Mouse (Mus musculus) kidney, embryonic 16.5 days (tissue): ENCODE measurements around the gene Ccdc163. TPM values are rescaled to one million over a fixed set of nuclear protein-coding genes. Genes with fewer than 3 reads are reported as not detected.

Experiments
- polyA plus RNA-seq: library from polyadenylated mRNA; unstranded; fragments of >200 nt; fragmentation: Nextera tagmentation; extraction: Ambion mirVana; gene quantifications from 2 replicates; pipeline ENCODE4 v1.2.1, GENCODE M21; 2015

Gene Ccdc163
- polyA plus RNA-seq, 1 experiment from 2014 or later = 28.8 TPM

Other genes with a start within 250 kb of the Ccdc163 start
- 10.7 and 11.7 TPM in 2 replicates for gene Mast2, start 244.3 kb upstream of the Ccdc163 start, polyA plus RNA-seq
- 17.4 and 19.3 TPM in 2 replicates for gene Ipp, start 201.0 kb upstream of the Ccdc163 start, polyA plus RNA-seq
- gene Tmem69, start 152.6 kb upstream of the Ccdc163 start, polyA plus RNA-seq = 23.0 and 25.4 TPM in 2 replicates
- 37.3 and 42.4 TPM in 2 replicates for gene Gpbp1l1, start 150.9 kb upstream of the Ccdc163 start, polyA plus RNA-seq
- 5.2 and 5.8 TPM in 2 replicates for gene Ccdc17, start 111.9 kb upstream of the Ccdc163 start, polyA plus RNA-seq
- gene Nasp, start 80.6 kb upstream of the Ccdc163 start, polyA plus RNA-seq = 144 and 169 TPM in 2 replicates
- 869 and 947 TPM in 2 replicates for gene Akr1a1, start 56.8 kb upstream of the Ccdc163 start, polyA plus RNA-seq
- 1,468 and 1,536 TPM in 2 replicates for gene Prdx1, start 23.0 kb upstream of the Ccdc163 start, polyA plus RNA-seq
- gene Mmachc, start 103 bp upstream of the Ccdc163 start, polyA plus RNA-seq = 27.0 and 30.6 TPM in 2 replicates
- gene Tesk2, start 12.4 kb downstream of the Ccdc163 start, polyA plus RNA-seq = 8.2 and 9.2 TPM in 2 replicates
- gene Toe1, start 99.1 kb downstream of the Ccdc163 start, polyA plus RNA-seq = 41.9 and 42.8 TPM in 2 replicates
- 19.0 and 22.6 TPM in 2 replicates for gene Mutyh, start 99.2 kb downstream of the Ccdc163 start, polyA plus RNA-seq
- 1.9 and 2.0 TPM in 2 replicates for gene Hpdl, start 113.2 kb downstream of the Ccdc163 start, polyA plus RNA-seq
- gene Zswim5, start 168.9 kb downstream of the Ccdc163 start, polyA plus RNA-seq = 1.6 and 2.1 TPM in 2 replicates